ENCODE assay signal across 21 mouse cellular contexts in the genomic region with DNA sequence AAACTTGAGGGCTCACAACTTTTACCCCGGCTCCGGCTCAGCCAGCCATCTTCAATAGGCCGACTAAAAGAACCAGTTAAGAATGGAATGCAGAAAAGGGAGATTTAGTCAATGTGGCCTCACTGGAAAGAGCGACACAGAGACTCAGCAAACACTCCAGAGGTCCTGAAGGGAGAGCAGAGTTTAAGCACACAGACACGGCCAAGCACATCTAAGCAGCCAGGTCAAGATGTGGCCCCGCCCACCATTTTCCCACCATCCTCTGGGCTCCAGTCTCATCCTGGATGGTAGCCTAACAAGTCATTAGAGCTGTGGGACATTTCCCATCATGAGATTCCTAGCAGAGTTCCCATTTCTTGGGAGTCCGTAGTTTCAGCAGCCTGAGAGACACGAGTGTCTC. TPM values are rescaled to one million over a fixed set of nuclear protein-coding genes. Genes with fewer than 3 reads are reported as not detected.
DNase-seq lines count a peak whose midpoint lies in the region; ATAC-seq and TF ChIP-seq lines count a peak whose summit lies in the region.
"Had no signal": no experiment of that assay in that cellular context is flagged by ENCODE, and none has a peak within 500 bp of the region (broad histone marks: within the 10 kb centered on the region; RNA-seq: fewer than 3 reads in every experiment).

No protein-coding gene starts in this region.

- no peak for TF ChIP-seq POLR2A in thymus, adult 2 months (IDR thresholded peaks at IDR 0.05; ENCODE audit: control insufficient read depth, extremely low read depth, insufficient read depth, low read length, poor library complexity)

- H3K9me3 ChIP-seq in lung, embryonic 14.5 days (ENCODE audit: low read depth, low read length) = no peaks in the 10 kb centered on the region
- H3K9me3 ChIP-seq in midbrain, embryonic 10.5 days (replicated peaks) = 0 out of 2 replicates have a peak, but pooled peaks cover 5% of the 10 kb centered on the region
- H3K9me3 ChIP-seq in midbrain, embryonic 15.5 days = no peaks in the 10 kb centered on the region
- no peaks in the 10 kb centered on the region for H3K9me3 ChIP-seq in limb, embryonic 10.5 days (replicated peaks)
- H3K9me3 ChIP-seq: forebrain, embryonic 15.5 days; heart, embryonic 15.5 days; hindbrain, embryonic 15.5 days had no signal

- no peak for TF ChIP-seq CTCF in lung, embryonic 14.5 days (IDR thresholded peaks at IDR 0.05; ENCODE audit: low read depth)
- TF ChIP-seq CTCF in thymus, adult 2 months (IDR thresholded peaks at IDR 0.05; ENCODE audit: borderline replicate concordance, control insufficient read depth, extremely low read depth, insufficient read depth, low read length, poor library complexity) = no peak

- no peaks in the 10 kb centered on the region for H3K36me3 ChIP-seq in lung, embryonic 14.5 days (ENCODE audit: insufficient read depth)
- peaks cover 37% of the 10 kb centered on the region for H3K36me3 ChIP-seq in midbrain, embryonic 10.5 days
- no peaks in the 10 kb centered on the region for H3K36me3 ChIP-seq in midbrain, embryonic 15.5 days (replicated peaks)
- H3K36me3 ChIP-seq in limb, embryonic 10.5 days = peaks cover 62% of the 10 kb centered on the region
- H3K36me3 ChIP-seq in thymus, adult 2 months (ENCODE audit: control insufficient read depth, insufficient read depth, low read length) = peaks cover 9% of the 10 kb centered on the region
- H3K36me3 ChIP-seq: forebrain, embryonic 15.5 days; heart, embryonic 15.5 days; hindbrain, embryonic 15.5 days had no signal

- H3K4me2 ChIP-seq in lung, embryonic 14.5 days = no peak overlapping the region
- H3K4me2 ChIP-seq in midbrain, embryonic 15.5 days = no peak overlapping the region
- H3K4me2 ChIP-seq: forebrain, embryonic 15.5 days; heart, embryonic 11.5 days; heart, embryonic 15.5 days; hindbrain, embryonic 15.5 days had no signal

- no peak overlapping the region for H3K4me3 ChIP-seq in lung, embryonic 14.5 days (ENCODE audit: low read depth, low read length)
- H3K4me3 ChIP-seq in midbrain, embryonic 10.5 days = no peak overlapping the region
- H3K4me3 ChIP-seq in midbrain, embryonic 15.5 days = no peak overlapping the region
- H3K4me3 ChIP-seq in limb, embryonic 10.5 days = no peak overlapping the region
- no peak overlapping the region for H3K4me3 ChIP-seq in thymus, adult 2 months (ENCODE audit: control insufficient read depth, insufficient read depth, low read length)
- H3K4me3 ChIP-seq: forebrain, embryonic 15.5 days; heart, embryonic 15.5 days; hindbrain, embryonic 15.5 days had no signal

- H3K4me1 ChIP-seq in lung, embryonic 14.5 days (ENCODE audit: insufficient read depth) = peaks cover 3% of the 10 kb centered on the region; the same call in 1 of the 2 replicates
- H3K4me1 ChIP-seq in midbrain, embryonic 10.5 days = peaks cover 32% of the 10 kb centered on the region
- peaks cover 12% of the 10 kb centered on the region; the same call in 1 of the 2 replicates for H3K4me1 ChIP-seq in midbrain, embryonic 15.5 days
- peaks cover 24% of the 10 kb centered on the region for H3K4me1 ChIP-seq in limb, embryonic 10.5 days
- H3K4me1 ChIP-seq in thymus, adult 2 months (replicated peaks; ENCODE audit: control insufficient read depth, insufficient read depth, low read length) = no peaks in the 10 kb centered on the region

- no peak overlapping the region for H3K9ac ChIP-seq in lung, embryonic 14.5 days
- H3K9ac ChIP-seq in midbrain, embryonic 15.5 days = no peak overlapping the region
- H3K9ac ChIP-seq: forebrain, embryonic 15.5 days; heart, embryonic 15.5 days; hindbrain, embryonic 15.5 days had no signal

- H3K27me3 ChIP-seq in lung, embryonic 14.5 days (ENCODE audit: insufficient read depth, low read length) = no peaks in the 10 kb centered on the region
- H3K27me3 ChIP-seq in midbrain, embryonic 10.5 days (ENCODE audit: low read depth, poor library complexity, severe bottlenecking) = no peaks in the 10 kb centered on the region
- no peaks in the 10 kb centered on the region for H3K27me3 ChIP-seq in midbrain, embryonic 15.5 days (replicated peaks)
- no peaks in the 10 kb centered on the region for H3K27me3 ChIP-seq in limb, embryonic 10.5 days (ENCODE audit: low read depth, poor library complexity, severe bottlenecking)
- no peaks in the 10 kb centered on the region for H3K27me3 ChIP-seq in thymus, adult 2 months (ENCODE audit: control insufficient read depth, insufficient read depth, low read length)
- H3K27me3 ChIP-seq: forebrain, embryonic 15.5 days; heart, embryonic 15.5 days; hindbrain, embryonic 15.5 days had no signal

- WGBS in lung, embryonic 14.5 days = 59% methylated on average over 8 of the region's 8 CpGs
- 81% methylated on average over 8 of the region's 8 CpGs for WGBS in midbrain, embryonic 10.5 days
- 84% methylated on average over 8 of the region's 8 CpGs for WGBS in midbrain, embryonic 15.5 days
- 91% methylated on average over 8 of the region's 8 CpGs for WGBS in limb, embryonic 10.5 days
- WGBS in thymus, adult 2 months = 96% methylated on average over 8 of the region's 8 CpGs

- ATAC-seq in lung, embryonic 14.5 days (ENCODE audit: insufficient read depth) = peak; percentile 80
- ATAC-seq in midbrain, embryonic 15.5 days (replicated peaks) = no peak
- ATAC-seq: CD4-positive, CD25-positive, alpha-beta regulatory T cell, adult 4 months had no signal

- DNase-seq in lung, embryonic 14.5 days = peak; percentile 47
- DNase-seq in lung, postnatal 14 days = no peak
- DNase-seq in midbrain, embryonic 10.5 days (ENCODE audit: low spot score) = no peak
- no peak for DNase-seq in limb, embryonic 10.5 days (ENCODE audit: low spot score)
- no peak for DNase-seq in thymus, adult 2 months
- no peak for DNase-seq in B cell, adult 2 months
- DNase-seq: adrenal gland, adult 8-10 months; adrenal gland, postnatal 36 days; cerebellum, adult 2 months; cerebellum, postnatal 14 days; gastrocnemius, postnatal 36 days; heart, adult 11 months; heart, postnatal 14 days had no signal

- H3K27ac ChIP-seq in lung, embryonic 14.5 days (ENCODE audit: low read depth) = 0 out of 2 replicates have a peak overlapping the region, but pooled peaks have one; percentile 9
- H3K27ac ChIP-seq in midbrain, embryonic 10.5 days (replicated peaks) = peak overlapping the region; percentile 83; the same call in 1 of the 2 replicates
- no peak overlapping the region for H3K27ac ChIP-seq in midbrain, embryonic 15.5 days
- H3K27ac ChIP-seq in limb, embryonic 10.5 days = peak overlapping the region; percentile 72
- no peak overlapping the region for H3K27ac ChIP-seq in thymus, adult 2 months (ENCODE audit: control insufficient read depth, insufficient read depth, low read length)
- H3K27ac ChIP-seq: heart, embryonic 15.5 days; hindbrain, embryonic 15.5 days had no signal

RNA-seq across cellular contexts. Expression of a gene that starts 10.7 kb away (rescaled TPM):
- polyA plus RNA-seq in lung, embryonic 14.5 days (2014; fragmentation: Nextera tagmentation; extraction: Ambion mirVana) = 8.2 and 8.5 TPM in 2 replicates
- 9.7 and 10.0 TPM in 2 replicates for polyA plus RNA-seq in midbrain, embryonic 10.5 days (2016; fragmentation: Nextera tagmentation; extraction: Ambion mirVana)
- 3.7 and 4.7 TPM in 2 replicates for polyA plus RNA-seq in midbrain, embryonic 15.5 days (2015; fragmentation: Nextera tagmentation; extraction: Ambion mirVana)
- 12.7 and 14.4 TPM in 2 replicates for polyA plus RNA-seq in limb, embryonic 10.5 days (2016; fragmentation: Nextera tagmentation; extraction: Ambion mirVana)
- polyA plus RNA-seq in thymus, adult 2 months (2012; rRNA removed) = 15.7 and 20.9 TPM in 2 replicates

RNA-seq across cellular contexts. Expression of a gene that starts 24.8 kb away (rescaled TPM):
- polyA plus RNA-seq in lung, embryonic 14.5 days (2014; fragmentation: Nextera tagmentation; extraction: Ambion mirVana) = 228 and 231 TPM in 2 replicates
- polyA plus RNA-seq in midbrain, embryonic 10.5 days (2016; fragmentation: Nextera tagmentation; extraction: Ambion mirVana) = 290 and 319 TPM in 2 replicates
- 409 and 410 TPM in 2 replicates for polyA plus RNA-seq in midbrain, embryonic 15.5 days (2015; fragmentation: Nextera tagmentation; extraction: Ambion mirVana)
- 204 and 239 TPM in 2 replicates for polyA plus RNA-seq in limb, embryonic 10.5 days (2016; fragmentation: Nextera tagmentation; extraction: Ambion mirVana)
- polyA plus RNA-seq in thymus, adult 2 months (2012; rRNA removed) = 39.4 and 41.5 TPM in 2 replicates

RNA-seq across cellular contexts. Expression of a gene that starts 35.7 kb away (rescaled TPM):
- polyA plus RNA-seq in lung, embryonic 14.5 days (2014; fragmentation: Nextera tagmentation; extraction: Ambion mirVana) = not detected in 2 replicates
- polyA plus RNA-seq in midbrain, embryonic 10.5 days (2016; fragmentation: Nextera tagmentation; extraction: Ambion mirVana) = not detected in 2 replicates
- polyA plus RNA-seq in midbrain, embryonic 15.5 days (2015; fragmentation: Nextera tagmentation; extraction: Ambion mirVana) = not detected in 2 replicates
- not detected in 2 replicates for polyA plus RNA-seq in limb, embryonic 10.5 days (2016; fragmentation: Nextera tagmentation; extraction: Ambion mirVana)
- polyA plus RNA-seq in thymus, adult 2 months (2012; rRNA removed) = not detected in 2 replicates
- polyA plus RNA-seq: CD4-positive, CD25-positive, alpha-beta regulatory T cell, adult 4 months; cerebellum, adult 2 months; embryonic facial prominence, embryonic 14.5 days; forebrain, embryonic 15.5 days; G1E; heart, embryonic 11.5 days; heart, embryonic 15.5 days; hindbrain, embryonic 15.5 days had no signal

RNA-seq across cellular contexts. Expression of a gene that starts 52.9 kb away (rescaled TPM):
- polyA plus RNA-seq in lung, embryonic 14.5 days (2014; fragmentation: Nextera tagmentation; extraction: Ambion mirVana) = not detected in 2 replicates
- polyA plus RNA-seq in midbrain, embryonic 10.5 days (2016; fragmentation: Nextera tagmentation; extraction: Ambion mirVana) = not detected in 2 replicates
- not detected in 2 replicates for polyA plus RNA-seq in midbrain, embryonic 15.5 days (2015; fragmentation: Nextera tagmentation; extraction: Ambion mirVana)
- polyA plus RNA-seq in limb, embryonic 10.5 days (2016; fragmentation: Nextera tagmentation; extraction: Ambion mirVana) = not detected in 2 replicates
- 0.28 TPM in 1 of 2 replicates, not detected in the other for polyA plus RNA-seq in thymus, adult 2 months (2012; rRNA removed)
- polyA plus RNA-seq: CD4-positive, CD25-positive, alpha-beta regulatory T cell, adult 4 months; cerebellum, adult 2 months; embryonic facial prominence, embryonic 14.5 days; forebrain, embryonic 15.5 days; G1E; heart, embryonic 11.5 days; heart, embryonic 15.5 days; hindbrain, embryonic 15.5 days had no signal

Comparison
In these comparisons a context has a peak if more than half of its experiments do, and no peak if none do; other contexts are left out.
1. H3K27ac ChIP-seq: peak in lung, embryonic 14.5 days (single experiment), midbrain, embryonic 10.5 days (single experiment) and limb, embryonic 10.5 days (single experiment); none in midbrain, embryonic 15.5 days (single experiment) and thymus, adult 2 months (single experiment).